Mouse (Mus musculus) embryonic facial prominence, embryonic 15.5 days (tissue): ENCODE data around the gene Nsd1. TPM values are rescaled to one million over a fixed set of nuclear protein-coding genes. Genes with fewer than 3 reads are reported as not detected.
"Not testable (repeated sequence)": the region's sequence is repeated elsewhere in the genome, so short reads cannot be mapped to it uniquely, and the experiment has no call there.

ENCODE experiments used
- ATAC-seq: fragments of 200-750 bp; cut with Nextera tagmentation; 2 replicates; pipeline ENCODE4 v1.8.0; 2017; ENCODE audit warnings: low read depth, moderate TSS enrichment; ENCODE audit not compliant: insufficient number of reproducible peaks, low FRiP score, low TSS enrichment
- H3K27ac ChIP-seq: fragments of 300-500 bp; sonication (generic); replicated peaks from 2 replicates; pipeline ENCODE4 v1.5.1; 2015; ENCODE audit warnings: mild to moderate bottlenecking, inconsistent platforms
- H3K27me3 ChIP-seq: fragments of 300-500 bp; sonication (generic); 2 replicates; pipeline ENCODE4 v1.6.1; 2015; ENCODE audit warnings: inconsistent platforms
- H3K36me3 ChIP-seq: fragments of 300-500 bp; sonication (generic); 2 replicates; pipeline ENCODE4 v1.6.1; 2015; ENCODE audit warnings: mild to moderate bottlenecking, inconsistent platforms
- H3K4me1 ChIP-seq: fragments of 300-500 bp; sonication (generic); 2 replicates; pipeline ENCODE4 v1.6.1; 2015; ENCODE audit warnings: inconsistent platforms
- H3K4me2 ChIP-seq: fragments of 300-500 bp; sonication (generic); replicated peaks from 2 replicates; pipeline ENCODE4 v1.6.1; 2015; ENCODE audit warnings: mild to moderate bottlenecking, inconsistent platforms
- H3K4me3 ChIP-seq: fragments of 300-500 bp; sonication (generic); replicated peaks from 2 replicates; pipeline ENCODE4 v1.5.1; 2015; ENCODE audit warnings: mild to moderate bottlenecking, inconsistent platforms
- H3K9ac ChIP-seq: fragments of 300-500 bp; sonication (generic); 2 replicates; pipeline ENCODE4 v1.6.1; 2015; ENCODE audit warnings: inconsistent platforms
- H3K9me3 ChIP-seq: fragments of 300-500 bp; sonication (generic); replicated peaks from 2 replicates; pipeline ENCODE4 v1.6.1; 2016; ENCODE audit warnings: inconsistent platforms
- WGBS: fragments of 180-500 bp; shearing (Covaris S2); methylation state at CpG from one replicate; pipeline ENCODE4 v1.1.7; 2015; 5-methylcytosine and 5-hydroxymethylcytosine counted together
- polyA plus RNA-seq: library from polyadenylated mRNA; unstranded; fragments of >200 nt; fragmentation: Nextera tagmentation; extraction: Ambion mirVana; gene quantifications from 2 replicates; pipeline ENCODE4 v1.2.1, GENCODE M21; 2015

The Nsd1 gene
- polyA plus RNA-seq, 1 experiment from 2014 or later: 54.0 TPM

DNA sequence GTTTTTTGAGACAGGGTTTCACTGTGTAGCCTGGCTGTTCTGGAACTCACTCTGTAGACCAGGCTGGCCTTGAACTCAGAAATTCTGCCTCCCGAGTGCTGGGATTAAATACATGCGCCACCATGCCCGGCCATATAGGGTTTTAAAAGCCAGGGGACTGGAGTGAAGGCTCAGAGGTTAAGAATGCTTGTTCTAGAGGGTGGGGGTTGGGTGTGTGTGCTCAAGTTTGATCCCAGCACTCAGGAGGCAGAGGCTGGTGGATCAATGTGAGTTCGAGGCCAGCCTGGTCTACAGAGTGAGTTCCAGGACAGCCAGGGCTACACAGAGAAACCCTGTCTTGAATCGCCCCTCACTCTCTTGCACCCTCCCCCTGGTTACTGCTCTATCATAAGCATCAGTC, 18.0 kb upstream of the Nsd1 start:
- peaks cover 12% of the 10 kb centered on the region for H3K4me1 ChIP-seq
- H3K36me3 ChIP-seq: no peaks in the 10 kb centered on the region
- H3K9ac ChIP-seq: no peak overlapping the region
- no peak for ATAC-seq
- H3K9me3 ChIP-seq: no peaks in the 10 kb centered on the region
- no peak overlapping the region for H3K4me3 ChIP-seq
- WGBS: 84% methylated on average over 5 of the region's 5 CpGs
- no peak overlapping the region for H3K4me2 ChIP-seq
- no peaks in the 10 kb centered on the region for H3K27me3 ChIP-seq
- H3K27ac ChIP-seq: no peak overlapping the region

DNA sequence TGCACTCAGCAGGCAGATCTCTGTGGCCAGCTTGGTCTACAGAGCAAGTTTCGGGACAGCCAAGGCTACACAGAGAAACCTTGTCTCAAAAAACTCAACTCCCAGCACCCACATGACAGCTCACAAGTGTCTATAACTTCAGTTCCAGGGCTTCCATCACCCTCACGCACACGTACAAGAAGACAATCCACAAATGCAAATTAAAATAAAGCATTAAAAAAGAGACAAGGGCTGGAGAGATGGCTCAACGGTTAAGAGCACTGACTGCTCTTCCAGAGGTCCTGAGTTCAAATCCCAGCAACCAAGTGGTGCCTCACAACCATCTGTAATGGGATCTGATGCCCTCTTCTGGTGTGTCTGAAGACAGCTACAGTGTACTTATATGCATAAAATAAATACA, 6.8 kb upstream of the Nsd1 start:
- not testable (repeated sequence) for H3K4me3 ChIP-seq, H3K27me3 ChIP-seq, H3K27ac ChIP-seq, H3K4me2 ChIP-seq, H3K4me1 ChIP-seq, H3K36me3 ChIP-seq, ATAC-seq, H3K9me3 ChIP-seq, H3K9ac ChIP-seq
- 86% methylated on average over 4 of the region's 4 CpGs for WGBS

DNA sequence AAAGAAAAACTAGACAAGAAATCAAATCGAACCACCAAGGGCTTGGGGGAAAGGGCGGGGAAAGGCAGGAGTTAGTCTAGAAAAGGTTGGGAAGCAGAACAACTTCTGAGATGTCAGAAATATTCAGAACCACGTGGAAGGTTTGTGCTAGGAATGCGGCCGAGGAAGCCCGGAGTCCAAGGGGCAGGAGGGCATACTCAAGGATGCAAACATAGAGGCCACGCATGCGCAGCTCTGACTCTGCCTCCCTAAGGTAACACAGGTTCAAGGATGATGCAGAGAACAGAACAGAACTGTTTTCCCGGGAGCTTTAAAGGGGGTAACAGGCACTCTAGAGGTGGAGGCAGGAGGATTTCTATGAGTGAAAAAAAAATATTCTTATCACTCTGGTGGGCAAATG, 5.8 kb upstream of the Nsd1 start:
- Histone ChIP-seq H3K4me2 (no peak overlapping the region), H3K27me3 (no peaks in the 10 kb centered on the region), H3K9ac (no peak overlapping the region), H3K4me1 (0 out of 2 replicates have a peak, but pooled peaks cover under 1% of the 10 kb centered on the region), H3K27ac (no peak overlapping the region), H3K36me3 (no peaks in the 10 kb centered on the region), H3K4me3 (no peak overlapping the region), H3K9me3 (no peaks in the 10 kb centered on the region)
- WGBS: 74% methylated on average over 9 of the region's 9 CpGs
- ATAC-seq: no peak

DNA sequence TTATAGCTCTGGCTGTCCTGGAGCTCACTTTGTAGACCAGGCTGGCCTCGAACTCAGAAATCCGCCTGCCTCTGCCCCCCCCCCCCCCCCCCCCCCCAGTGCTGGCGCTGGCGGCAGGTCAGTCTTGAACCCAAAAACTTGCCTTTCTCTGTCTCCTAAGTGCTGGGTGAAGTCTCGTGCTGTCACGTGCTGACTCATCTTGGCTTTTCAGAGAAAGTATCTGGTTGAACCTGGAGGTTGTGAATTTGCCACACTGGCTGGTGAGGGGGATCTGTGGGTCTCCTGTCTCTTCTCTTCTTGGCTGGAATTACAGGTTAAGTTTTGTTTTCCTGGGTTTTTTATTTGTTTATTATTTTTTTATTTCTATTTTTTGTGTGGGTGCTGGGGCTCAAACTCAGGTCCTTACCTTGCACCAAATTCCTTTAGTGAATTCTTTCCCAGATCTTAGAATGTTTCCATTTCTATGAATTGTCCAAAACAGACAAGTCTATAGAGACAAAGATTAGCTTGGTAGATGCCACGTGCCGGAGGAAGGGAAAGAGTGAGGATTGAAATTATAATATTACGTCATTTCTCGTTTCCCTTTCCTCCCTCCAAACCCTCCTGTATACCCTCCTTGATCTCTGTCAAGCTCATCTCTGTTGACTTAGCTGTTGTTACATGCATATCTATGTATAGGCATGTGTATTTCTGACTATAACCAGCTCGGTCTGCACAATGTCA, 4.8 kb upstream of the Nsd1 start:
- 63% methylated on average over 8 of the region's 11 CpGs for WGBS

DNA sequence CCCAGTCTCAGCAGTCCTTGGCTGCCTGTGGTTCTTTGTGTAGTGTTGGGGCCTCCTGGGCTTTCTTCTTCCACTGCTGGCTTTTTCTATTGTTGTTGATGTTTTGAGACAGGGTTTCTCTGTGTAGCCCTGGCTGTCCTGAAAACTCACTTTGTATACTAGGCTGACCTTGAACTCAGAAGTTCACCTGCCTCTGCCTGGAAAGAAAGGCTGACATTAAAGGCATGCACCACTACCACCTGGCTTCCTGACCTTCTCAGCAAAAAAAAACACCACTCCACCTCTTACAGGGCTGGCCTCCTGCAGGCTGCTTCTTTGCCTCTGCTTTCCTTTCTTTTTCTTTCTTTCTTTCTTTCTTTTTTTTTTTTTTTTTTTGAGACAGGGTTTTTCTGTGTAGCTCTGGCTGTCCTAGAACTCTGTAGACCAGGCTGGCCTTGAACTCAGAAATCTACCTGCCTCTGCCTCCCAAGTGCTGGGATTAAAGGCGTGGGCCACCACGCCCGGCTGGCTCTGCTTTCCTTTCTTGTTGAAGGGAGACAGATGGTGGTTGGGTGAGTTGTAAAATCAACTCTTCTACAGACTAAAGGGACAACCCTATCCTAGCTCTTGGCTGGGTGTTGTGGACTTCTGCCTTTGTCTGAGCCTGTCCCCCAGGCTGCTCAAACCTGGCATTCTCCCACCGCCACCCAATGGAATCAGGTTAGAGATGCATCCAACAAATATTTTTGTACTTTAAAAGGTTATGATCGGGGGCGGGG, 4.0 kb upstream of the Nsd1 start:
- Histone ChIP-seq H3K27me3 (no peaks in the 10 kb centered on the region), H3K36me3 (no peaks in the 10 kb centered on the region), H3K9me3 (no peaks in the 10 kb centered on the region), H3K4me3 (no peak overlapping the region), H3K27ac (no peak overlapping the region), H3K4me2 (no peak overlapping the region), H3K9ac (no peak overlapping the region), H3K4me1 (peaks cover 19% of the 10 kb centered on the region)
- no peak for ATAC-seq
- WGBS: 94% methylated on average over 6 of the region's 6 CpGs

More for the DNA sequence above, 4.8 kb upstream of the Nsd1 start:
- no peaks in the 10 kb centered on the region for H3K9me3 ChIP-seq
- H3K27ac ChIP-seq: no peak overlapping the region
- no peaks in the 10 kb centered on the region for H3K36me3 ChIP-seq
- H3K4me1 ChIP-seq: peaks cover 11% of the 10 kb centered on the region
- no peak overlapping the region for H3K4me3 ChIP-seq
- ATAC-seq: no peak
- no peaks in the 10 kb centered on the region for H3K27me3 ChIP-seq
- no peak overlapping the region for H3K4me2 ChIP-seq
- no peak overlapping the region for H3K9ac ChIP-seq

DNA sequence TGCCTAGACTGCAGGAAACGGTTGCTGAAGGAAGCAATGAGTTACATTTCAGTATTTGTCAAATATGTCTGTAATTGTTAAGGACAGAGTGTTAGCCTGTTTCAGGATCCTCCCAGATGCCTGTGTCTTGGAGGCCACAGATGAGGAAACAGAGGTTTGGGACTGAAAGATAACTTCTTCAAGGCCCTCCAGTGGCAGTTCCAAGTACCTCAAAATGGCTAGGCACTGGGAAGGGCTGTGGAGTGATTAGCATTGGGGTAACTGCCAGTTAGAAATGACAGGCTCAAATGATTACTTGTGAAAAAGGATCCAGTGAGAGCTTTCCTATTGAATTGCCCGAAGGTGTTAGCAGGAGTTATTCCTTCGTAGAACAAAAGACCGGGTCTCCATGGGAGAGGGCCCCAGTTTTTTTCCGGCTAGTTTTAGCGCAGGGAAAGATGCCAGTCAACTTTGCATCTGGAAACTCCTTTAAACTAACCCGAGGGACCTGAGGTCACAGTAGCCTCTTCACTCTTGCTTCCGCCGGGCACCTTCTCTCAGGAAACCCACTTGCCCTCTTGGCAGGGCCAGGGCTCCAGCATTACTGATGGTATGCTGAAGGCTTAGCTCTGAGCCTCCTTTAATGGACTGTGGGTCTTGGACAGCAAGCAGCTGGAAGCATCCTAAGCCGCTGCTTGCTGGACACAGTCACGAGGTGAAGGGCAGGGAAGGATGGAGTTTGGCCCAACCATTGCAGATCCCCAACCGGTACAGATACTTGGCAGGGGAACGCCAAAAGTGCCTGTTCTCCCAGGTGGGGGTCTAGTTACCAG, 539 bp upstream of the Nsd1 start:
- no peak overlapping the region for H3K9ac ChIP-seq
- H3K4me3 ChIP-seq: no peak overlapping the region
- 58% methylated on average over 13 of the region's 13 CpGs for WGBS
- H3K4me2 ChIP-seq: peak overlapping the region; percentile 84; the same call in 1 of the 2 replicates
- H3K4me1 ChIP-seq: peaks cover 37% of the 10 kb centered on the region
- H3K27ac ChIP-seq: peak overlapping the region; percentile 98
- H3K36me3 ChIP-seq: peaks cover 9% of the 10 kb centered on the region; the same call in 1 of the 2 replicates
- no peak for ATAC-seq
- no peaks in the 10 kb centered on the region for H3K27me3 ChIP-seq
- H3K9me3 ChIP-seq: no peaks in the 10 kb centered on the region

DNA sequence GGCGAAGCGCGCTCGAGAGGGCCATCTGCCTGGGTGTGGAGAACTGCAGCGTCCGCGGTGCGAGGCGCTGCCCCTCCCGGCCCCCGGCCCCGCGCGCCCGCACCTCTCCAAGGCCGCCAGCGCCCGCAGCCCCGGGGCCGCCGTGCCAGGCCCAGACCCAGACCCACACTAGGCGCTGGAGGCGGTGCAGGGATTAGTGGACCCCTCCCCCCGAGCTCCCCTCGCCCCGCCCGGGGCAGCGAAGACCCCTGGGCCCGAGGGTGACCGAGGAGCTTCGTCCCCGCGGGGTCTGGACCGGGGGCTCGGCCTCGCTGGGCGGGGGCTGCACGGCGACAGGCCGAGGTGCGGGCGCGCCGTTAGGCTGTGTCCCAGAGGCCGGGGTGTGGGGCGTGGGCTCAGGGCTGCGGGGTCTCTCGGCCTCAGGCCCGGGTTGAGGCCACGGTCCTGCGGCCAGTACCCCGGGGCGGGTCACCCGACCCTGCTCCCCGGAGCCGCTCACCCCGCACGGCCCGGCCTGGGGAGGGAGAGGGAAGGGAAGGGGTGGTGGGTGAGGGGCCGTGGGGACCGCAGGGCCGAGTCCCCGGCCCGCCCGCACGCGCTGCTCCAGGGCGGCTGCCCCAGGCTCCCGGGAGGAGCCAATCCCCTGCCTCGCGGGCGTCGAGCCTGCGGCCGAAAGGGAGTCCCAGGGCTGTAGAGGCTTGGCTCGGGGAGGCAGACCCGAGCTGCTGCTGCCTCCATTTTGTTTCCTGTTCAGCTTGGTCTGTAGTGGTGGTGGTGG, 800 bp downstream of the Nsd1 start:
- H3K4me3 ChIP-seq: peak overlapping the region; percentile 60
- no peaks in the 10 kb centered on the region for H3K27me3 ChIP-seq
- H3K4me2 ChIP-seq: peak overlapping the region; percentile 84
- H3K27ac ChIP-seq: peak overlapping the region; percentile 98
- no peaks in the 10 kb centered on the region for H3K9me3 ChIP-seq
- H3K9ac ChIP-seq: peak overlapping the region; percentile 80
- peaks cover 14% of the 10 kb centered on the region; the same call in 1 of the 2 replicates for H3K36me3 ChIP-seq
- ATAC-seq: peak; percentile 61
- peaks cover 44% of the 10 kb centered on the region for H3K4me1 ChIP-seq
- 3% methylated on average over 57 of the region's 77 CpGs for WGBS

DNA sequence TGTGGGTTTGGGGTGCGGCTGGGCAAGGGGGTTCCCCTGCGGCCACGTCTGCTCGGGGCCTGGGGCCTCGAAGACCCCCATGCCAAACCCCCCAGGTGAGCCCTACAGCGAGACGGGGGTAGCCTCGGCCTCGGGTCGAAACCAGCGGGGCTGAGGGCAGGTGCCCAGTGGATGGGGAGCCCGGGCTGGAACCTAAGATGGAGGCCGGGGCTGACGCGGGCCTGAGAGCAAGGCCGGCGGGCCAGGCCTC, 1.3 kb downstream of the Nsd1 start:
- H3K4me1 ChIP-seq: peaks cover 46% of the 10 kb centered on the region
- peak overlapping the region; percentile 84 for H3K4me2 ChIP-seq
- H3K27ac ChIP-seq: peak overlapping the region; percentile 98
- no peaks in the 10 kb centered on the region for H3K27me3 ChIP-seq
- H3K9ac ChIP-seq: peak overlapping the region; percentile 80
- peaks cover 16% of the 10 kb centered on the region; the same call in 1 of the 2 replicates for H3K36me3 ChIP-seq
- H3K4me3 ChIP-seq: peak overlapping the region; percentile 60
- WGBS: 1% methylated on average over 17 of the region's 17 CpGs
- no peaks in the 10 kb centered on the region for H3K9me3 ChIP-seq
- peak; percentile 64 for ATAC-seq

DNA sequence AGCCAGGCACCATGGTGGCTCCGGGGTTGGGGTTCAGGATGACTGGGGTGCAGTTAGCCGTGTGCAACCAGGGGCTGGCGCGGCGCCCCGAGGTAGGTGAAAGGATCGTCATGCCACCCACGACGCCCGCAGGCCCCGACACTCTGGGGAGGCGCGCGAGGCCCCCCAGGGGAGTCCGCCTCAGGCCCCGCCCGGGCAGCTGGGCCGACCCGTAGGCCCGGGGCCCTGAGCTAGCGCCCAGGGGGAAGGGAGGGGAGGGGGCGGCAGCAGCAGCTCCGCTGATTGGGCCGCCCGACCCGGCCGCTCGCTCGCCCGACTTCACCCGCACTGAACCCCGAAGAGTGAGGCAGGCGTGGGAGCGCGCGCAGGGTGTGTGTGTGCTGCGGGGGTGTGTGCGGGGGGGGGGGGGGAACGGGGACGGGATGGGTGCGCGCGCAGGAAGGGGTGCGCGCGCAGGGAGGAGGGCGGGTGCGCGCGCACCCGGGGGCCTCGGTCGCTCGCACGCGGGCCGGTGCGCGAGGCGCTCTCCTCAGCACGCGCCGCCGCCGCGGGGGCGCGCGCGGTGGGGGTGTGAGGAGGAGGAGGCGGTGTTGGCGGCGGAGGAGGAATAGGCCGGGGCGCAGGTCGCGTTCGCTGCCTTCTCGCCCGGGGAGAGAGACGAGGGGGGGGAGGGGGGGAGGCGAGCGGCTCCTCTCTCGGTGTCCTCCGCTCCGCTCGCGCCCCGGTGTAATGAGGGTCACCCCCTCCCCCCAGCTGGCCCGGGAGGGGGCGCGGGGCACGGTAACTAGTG, 1.8 kb downstream of the Nsd1 start:
- WGBS: 0% methylated on average over 30 of the region's 93 CpGs
- peaks cover 21% of the 10 kb centered on the region; the same call in 1 of the 2 replicates for H3K36me3 ChIP-seq
- peak; percentile 85 for ATAC-seq
- H3K9me3 ChIP-seq: no peaks in the 10 kb centered on the region
- H3K4me1 ChIP-seq: peaks cover 51% of the 10 kb centered on the region
- peak overlapping the region; percentile 80 for H3K9ac ChIP-seq
- no peaks in the 10 kb centered on the region for H3K27me3 ChIP-seq
- peak overlapping the region; percentile 84 for H3K4me2 ChIP-seq
- H3K4me3 ChIP-seq: peak overlapping the region; percentile 60
- peak overlapping the region; percentile 98 for H3K27ac ChIP-seq

DNA sequence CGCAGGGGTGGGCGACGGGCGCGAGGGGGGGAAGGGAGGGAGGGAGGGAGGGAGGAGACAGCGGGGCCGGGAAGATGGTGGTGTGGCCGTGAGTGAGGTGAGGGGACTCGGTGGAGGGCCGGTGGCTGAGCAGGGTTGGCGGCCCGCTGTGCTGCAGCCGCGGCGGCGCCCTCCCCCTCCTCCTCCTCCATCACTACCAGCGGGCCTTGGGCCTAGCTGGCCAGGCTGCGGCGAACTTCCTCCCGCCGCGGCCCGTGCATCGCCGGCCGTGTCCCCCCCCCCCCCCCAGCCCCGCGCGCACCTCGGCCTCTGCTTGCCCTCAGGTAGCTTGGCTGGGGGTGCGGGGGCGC, 2.4 kb downstream of the Nsd1 start:
- peaks cover 53% of the 10 kb centered on the region for H3K4me1 ChIP-seq
- no peaks in the 10 kb centered on the region for H3K9me3 ChIP-seq
- peak overlapping the region; percentile 98 for H3K27ac ChIP-seq
- H3K36me3 ChIP-seq: peaks cover 24% of the 10 kb centered on the region; the same call in 1 of the 2 replicates
- H3K4me3 ChIP-seq: peak overlapping the region; percentile 60
- peak overlapping the region; percentile 84 for H3K4me2 ChIP-seq
- no peaks in the 10 kb centered on the region for H3K27me3 ChIP-seq
- ATAC-seq: peak; percentile 35; the same call in 1 of the 2 replicates
- peak overlapping the region; percentile 79 for H3K9ac ChIP-seq
- WGBS: 0% methylated on average over 13 of the region's 32 CpGs
